Mouse (Mus musculus) hindbrain, embryonic 11.5 days (tissue): ENCODE measurements around the gene Pard6a. TPM values are rescaled to one million over a fixed set of nuclear protein-coding genes. Genes with fewer than 3 reads are reported as not detected.
A peak's percentile ranks its signal among the peaks of the same experiment; 100 is the strongest.

Experiments
- ATAC-seq: fragments of 200-750 bp; cut with Nextera tagmentation; 2 replicates; pipeline ENCODE4 v1.8.0; 2017; ENCODE audit warnings: mild to moderate bottlenecking, moderate TSS enrichment, moderate library complexity; ENCODE audit not compliant: low FRiP score
- DNase-seq: peaks from one replicate; pipeline ENCODE4 v3.0.0-alpha.2; 2015; ENCODE audit warnings: low spot score
- H3K27ac ChIP-seq: fragments of 300-500 bp; sonication (generic); 2 replicates; pipeline ENCODE4 v1.5.1; 2014; ENCODE audit warnings: mild to moderate bottlenecking, low read depth, low read length
- H3K27me3 ChIP-seq: fragments of 300-500 bp; sonication (generic); 2 replicates; pipeline ENCODE4 v1.6.1; 2014; ENCODE audit warnings: mild to moderate bottlenecking, low read length, moderate library complexity, mixed read lengths; ENCODE audit not compliant: control insufficient read depth, insufficient read depth
- H3K36me3 ChIP-seq: fragments of 300-500 bp; sonication (generic); 2 replicates; pipeline ENCODE4 v1.6.1; 2014; ENCODE audit warnings: mild to moderate bottlenecking, low read length, moderate library complexity, mixed read lengths; ENCODE audit not compliant: control insufficient read depth, insufficient read depth
- H3K4me1 ChIP-seq: fragments of 300-500 bp; sonication (generic); replicated peaks from 2 replicates; pipeline ENCODE4 v1.6.1; 2014; ENCODE audit warnings: low read length, mixed read lengths; ENCODE audit not compliant: control insufficient read depth, insufficient read depth
- H3K4me2 ChIP-seq: fragments of 300-500 bp; sonication (generic); replicated peaks from 2 replicates; pipeline ENCODE4 v1.6.1; 2014; ENCODE audit warnings: mild to moderate bottlenecking, low read depth, low read length
- H3K4me3 ChIP-seq: fragments of 300-500 bp; sonication (generic); 2 replicates; pipeline ENCODE4 v1.5.1; 2014; ENCODE audit warnings: low read depth, low read length
- H3K9ac ChIP-seq: fragments of 300-500 bp; sonication (generic); 2 replicates; pipeline ENCODE4 v1.6.1; 2014; ENCODE audit warnings: low read depth, low read length
- H3K9me3 ChIP-seq: fragments of 300-500 bp; sonication (generic); 2 replicates; pipeline ENCODE4 v1.6.1; 2016; ENCODE audit warnings: low read length; ENCODE audit not compliant: control insufficient read depth
- WGBS: fragments of 180-500 bp; shearing (Covaris S2); extraction: QIAGEN DNeasy Blood & Tissue Kit; methylation state at CpG from one replicate; pipeline ENCODE4 v1.1.7; 2014; 5-methylcytosine and 5-hydroxymethylcytosine counted together
- polyA plus RNA-seq: library from polyadenylated mRNA; unstranded; fragments of >200 nt; fragmentation: Nextera tagmentation; extraction: Ambion mirVana; gene quantifications from 2 replicates; pipeline ENCODE4 v1.2.1, GENCODE M21; 2014

Gene Pard6a
- polyA plus RNA-seq, 1 experiment from 2014 or later: 25.9 TPM

DNA sequence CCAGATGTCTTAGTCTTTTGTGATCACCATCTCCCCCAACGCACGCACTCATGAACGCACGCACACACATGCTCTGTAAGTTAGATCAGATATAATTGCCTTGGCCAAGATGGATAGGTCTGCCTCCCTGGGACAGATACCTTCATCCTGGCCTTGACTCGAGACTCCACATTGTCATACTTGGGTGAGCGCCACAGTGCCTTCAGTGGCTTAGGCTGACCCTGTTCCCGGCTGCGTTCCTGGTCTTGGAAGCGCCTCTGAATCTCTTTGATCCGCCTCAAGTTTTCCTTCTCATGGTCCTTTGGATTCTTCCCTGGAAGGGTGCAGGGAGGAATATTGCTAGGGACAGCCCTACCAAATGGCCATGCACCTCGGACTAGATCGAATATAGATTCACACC, 5.5 kb downstream of the Pard6a start:
- no peaks in the 10 kb centered on the region for H3K27me3 ChIP-seq
- 80% methylated on average over 12 of the region's 12 CpGs for WGBS
- H3K9me3 ChIP-seq: no peaks in the 10 kb centered on the region
- no peaks in the 10 kb centered on the region; the same call in 1 of the 2 replicates for H3K4me1 ChIP-seq
- H3K4me2 ChIP-seq: peak overlapping the region; percentile 90; the same call in 1 of the 2 replicates
- no peak overlapping the region for H3K9ac ChIP-seq
- H3K4me3 ChIP-seq: peak overlapping the region; percentile 67; the same call in 1 of the 2 replicates
- DNase-seq (no peak), ATAC-seq (no peak)
- H3K36me3 ChIP-seq: no peaks in the 10 kb centered on the region
- H3K27ac ChIP-seq: no peak overlapping the region

DNA sequence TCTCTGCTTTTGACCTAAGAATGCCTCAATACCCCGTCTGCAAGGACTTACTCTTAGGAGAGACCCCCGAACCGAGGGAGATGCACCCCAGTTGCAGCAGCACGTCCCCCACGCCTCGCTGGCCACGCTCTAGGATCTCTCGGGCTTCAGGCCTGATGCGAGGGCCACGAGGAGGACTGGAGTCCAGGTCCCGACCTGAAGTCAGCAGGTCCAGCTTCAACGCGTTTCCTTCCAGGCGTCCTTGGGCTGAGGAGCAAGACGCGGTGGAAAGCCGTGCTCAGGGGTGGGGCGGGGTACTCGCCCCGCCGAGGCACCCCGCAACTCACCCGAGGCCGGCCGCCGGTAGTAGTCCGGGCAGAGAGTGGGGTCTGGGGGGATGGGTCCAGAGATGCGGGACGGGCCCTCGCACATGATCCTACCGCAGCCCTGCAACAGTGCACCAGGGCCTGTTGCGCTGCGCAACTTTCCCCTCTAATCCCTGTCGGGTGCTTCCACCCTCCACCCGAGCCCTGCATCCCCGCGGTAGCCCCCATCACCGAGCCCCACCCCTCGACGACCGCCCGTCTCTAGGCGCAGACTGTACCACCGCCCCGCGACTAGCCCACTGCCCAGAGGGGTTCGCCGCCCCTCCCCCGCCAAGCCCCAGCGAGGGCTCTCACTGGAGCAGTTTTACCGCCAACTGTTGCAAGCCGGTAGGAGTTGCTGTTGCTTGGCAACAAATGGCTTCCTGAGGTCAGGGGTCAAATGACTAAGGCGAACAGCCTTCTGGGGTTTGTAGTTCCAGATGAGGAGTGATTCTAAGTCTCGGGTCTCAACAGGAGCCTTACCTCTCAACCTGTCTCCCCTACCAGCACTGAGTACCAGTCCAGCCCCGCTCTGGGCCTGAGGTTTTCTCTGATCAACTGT, 6.8 kb downstream of the Pard6a start, which contains the start of the genes 4933405L10Rik and Enkd1:
TSS of gene 4933405L10Rik (plus strand) at position 158 of the 906 bp plus-strand sequence.
TSS of gene Enkd1 (minus strand) at position 713 of the 906 bp plus-strand sequence.
- WGBS: 1% methylated on average over 55 of the region's 55 CpGs
- H3K4me2 ChIP-seq: peak within 1 kb of the TSS; percentile 90
- no peaks in the 10 kb centered on the region; the same call in 1 of the 2 replicates for H3K4me1 ChIP-seq
- no peaks in the 10 kb centered on the region for H3K9me3 ChIP-seq
- peak; percentile 95 for DNase-seq
- H3K9ac ChIP-seq: peak within 1 kb of the TSS; percentile 70
- H3K4me3 ChIP-seq: peak within 1 kb of the TSS; percentile 67
- H3K27me3 ChIP-seq: no peaks in the 10 kb centered on the region
- ATAC-seq: peak; percentile 90
- no peaks in the 10 kb centered on the region for H3K36me3 ChIP-seq
- 0 out of 2 replicates have a peak within 1 kb of the TSS, but pooled peaks have one; percentile 24 for H3K27ac ChIP-seq

DNA sequence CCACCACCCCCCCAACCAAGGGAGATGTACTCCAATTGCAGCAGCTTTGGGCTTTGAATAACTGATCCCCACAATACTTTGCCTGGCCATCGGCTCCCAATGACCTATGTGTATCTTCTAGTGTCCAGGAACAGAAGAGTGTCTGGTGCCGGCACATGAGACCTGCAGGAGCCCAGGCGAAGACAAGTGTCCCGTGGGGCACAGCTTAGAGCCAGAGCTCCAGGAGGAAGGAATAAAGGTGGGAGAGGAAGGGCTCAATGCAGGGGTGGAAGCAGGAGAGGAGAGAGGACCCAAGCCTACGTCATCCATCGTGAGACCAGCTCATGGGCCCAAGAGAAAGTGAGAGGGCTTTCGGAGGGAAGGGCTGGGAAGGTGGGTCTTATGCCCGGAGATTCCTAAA, 7.7 kb downstream of the Pard6a start:
- no peak overlapping the region for H3K4me2 ChIP-seq
- H3K27me3 ChIP-seq: no peaks in the 10 kb centered on the region
- H3K27ac ChIP-seq: no peak overlapping the region
- ATAC-seq (no peak), DNase-seq (no peak)
- H3K36me3 ChIP-seq: no peaks in the 10 kb centered on the region
- no peaks in the 10 kb centered on the region for H3K9me3 ChIP-seq
- WGBS: 95% methylated on average over 8 of the region's 8 CpGs
- H3K9ac ChIP-seq: no peak overlapping the region
- no peaks in the 10 kb centered on the region; the same call in 1 of the 2 replicates for H3K4me1 ChIP-seq
- H3K4me3 ChIP-seq: no peak overlapping the region

DNA sequence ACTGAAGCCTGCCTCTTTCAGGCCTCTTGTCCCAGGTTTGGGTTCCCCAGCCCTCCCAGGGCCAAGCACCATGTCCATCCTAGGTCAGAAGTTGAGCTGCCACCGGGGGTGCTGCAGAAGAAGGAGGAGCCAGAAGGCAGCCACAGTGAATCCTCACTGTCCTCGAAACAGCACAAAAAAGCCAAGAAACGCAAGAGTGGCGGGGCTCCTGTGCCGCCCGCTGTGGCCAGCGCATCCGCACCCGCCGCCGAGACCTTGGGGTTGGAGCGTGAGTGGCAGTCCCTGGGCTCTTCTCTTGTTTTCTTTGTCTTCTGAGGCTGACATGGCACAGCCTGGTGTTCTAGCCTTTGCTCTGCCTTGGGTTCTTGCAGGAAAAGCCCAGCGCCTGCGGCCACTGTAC, 8.4 kb downstream of the Pard6a start:
- no peak overlapping the region for H3K4me3 ChIP-seq
- no peaks in the 10 kb centered on the region for H3K27me3 ChIP-seq
- DNase-seq: no peak
- H3K9me3 ChIP-seq: no peaks in the 10 kb centered on the region
- H3K4me2 ChIP-seq: no peak overlapping the region
- H3K36me3 ChIP-seq: no peaks in the 10 kb centered on the region
- H3K27ac ChIP-seq: no peak overlapping the region
- no peak overlapping the region for H3K9ac ChIP-seq
- no peaks in the 10 kb centered on the region; the same call in 1 of the 2 replicates for H3K4me1 ChIP-seq
- WGBS: 63% methylated on average over 14 of the region's 14 CpGs
- no peak for ATAC-seq

DNA sequence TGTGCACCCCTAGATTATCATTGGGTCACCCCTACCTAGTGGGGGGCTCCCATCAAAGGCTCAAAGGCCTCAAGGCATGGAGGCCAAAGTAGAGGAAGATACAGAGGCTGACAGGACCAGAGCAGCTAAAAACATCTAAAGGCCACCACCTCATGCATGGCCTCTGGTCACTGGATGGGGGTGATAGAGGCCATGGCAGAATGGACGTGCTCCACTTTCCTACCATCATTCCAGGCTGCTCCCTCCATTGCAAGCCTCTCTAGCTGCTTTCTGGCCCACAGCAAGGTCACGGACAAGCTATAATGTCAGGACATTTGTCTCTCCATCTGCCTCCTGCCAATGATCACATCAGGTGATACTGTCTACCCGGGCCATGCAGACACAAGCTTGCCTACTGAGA, 11.3 kb downstream of the Pard6a start:
- Histone ChIP-seq H3K36me3 (0 out of 2 replicates have a peak, but pooled peaks cover 2% of the 10 kb centered on the region), H3K4me1 (no peaks in the 10 kb centered on the region; the same call in 1 of the 2 replicates), H3K4me2 (no peak overlapping the region), H3K9ac (no peak overlapping the region), H3K4me3 (no peak overlapping the region), H3K27ac (no peak overlapping the region), H3K27me3 (no peaks in the 10 kb centered on the region), H3K9me3 (no peaks in the 10 kb centered on the region)
- DNase-seq: no peak
- no peak for ATAC-seq
- WGBS: 84% methylated on average over 3 of the region's 3 CpGs

DNA sequence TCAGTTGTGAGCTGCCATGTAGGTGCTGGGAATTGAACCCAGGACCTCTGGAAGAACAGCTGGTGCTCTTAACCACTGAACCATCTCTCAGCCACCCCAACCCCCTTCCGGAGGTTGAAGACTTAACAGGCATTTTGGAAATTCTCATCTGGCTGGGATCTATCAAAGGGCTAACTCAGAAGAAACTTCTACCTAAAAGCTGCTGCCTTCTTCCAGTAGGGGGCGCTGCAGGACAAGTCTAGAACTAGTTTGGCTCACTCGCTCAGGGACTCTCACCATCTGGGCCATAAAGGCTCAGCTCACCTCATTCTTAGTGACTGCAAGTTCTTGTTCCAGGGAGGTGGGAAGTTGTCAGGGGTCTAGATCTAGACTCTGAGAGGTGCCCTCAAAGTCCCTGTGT, 13.2 kb downstream of the Pard6a start:
- Histone ChIP-seq H3K4me2 (no peak overlapping the region), H3K9me3 (no peaks in the 10 kb centered on the region), H3K9ac (no peak overlapping the region), H3K27me3 (no peaks in the 10 kb centered on the region), H3K4me1 (no peaks in the 10 kb centered on the region), H3K4me3 (no peak overlapping the region), H3K27ac (no peak overlapping the region), H3K36me3 (0 out of 2 replicates have a peak, but pooled peaks cover 2% of the 10 kb centered on the region)
- ATAC-seq (peak; percentile 43), DNase-seq (peak; percentile 93)
- 5% methylated on average over 3 of the region's 3 CpGs for WGBS

DNA sequence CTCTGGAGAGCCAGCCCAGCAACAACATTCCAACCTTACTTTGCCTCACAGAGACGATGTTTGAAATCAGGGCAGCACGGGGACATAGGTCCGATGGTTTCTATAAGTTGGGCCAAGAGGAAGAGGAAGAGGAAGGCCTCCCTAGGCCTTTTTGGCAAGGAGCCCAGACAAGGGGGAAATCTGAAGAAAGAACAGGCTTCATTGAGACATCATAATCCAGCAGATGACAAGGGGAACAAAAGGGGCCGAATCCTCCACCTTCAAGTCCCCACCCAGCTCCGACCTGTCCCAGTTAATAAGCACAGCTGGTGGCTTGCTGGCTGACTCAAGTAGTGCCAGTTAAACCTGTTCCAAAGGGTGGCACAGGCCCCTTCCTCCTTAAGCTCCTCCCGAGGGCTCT, 14.1 kb downstream of the Pard6a start:
- DNase-seq: no peak
- no peaks in the 10 kb centered on the region for H3K9me3 ChIP-seq
- no peaks in the 10 kb centered on the region for H3K4me1 ChIP-seq
- H3K4me2 ChIP-seq: no peak overlapping the region
- H3K4me3 ChIP-seq: no peak overlapping the region
- no peaks in the 10 kb centered on the region for H3K27me3 ChIP-seq
- whole genome bisulfite sequencing: 82% methylated on average over 6 of the region's 6 CpGs
- 0 out of 2 replicates have a peak, but pooled peaks cover 2% of the 10 kb centered on the region for H3K36me3 ChIP-seq
- no peak overlapping the region for H3K9ac ChIP-seq
- no peak overlapping the region for H3K27ac ChIP-seq
- ATAC-seq: no peak

DNA sequence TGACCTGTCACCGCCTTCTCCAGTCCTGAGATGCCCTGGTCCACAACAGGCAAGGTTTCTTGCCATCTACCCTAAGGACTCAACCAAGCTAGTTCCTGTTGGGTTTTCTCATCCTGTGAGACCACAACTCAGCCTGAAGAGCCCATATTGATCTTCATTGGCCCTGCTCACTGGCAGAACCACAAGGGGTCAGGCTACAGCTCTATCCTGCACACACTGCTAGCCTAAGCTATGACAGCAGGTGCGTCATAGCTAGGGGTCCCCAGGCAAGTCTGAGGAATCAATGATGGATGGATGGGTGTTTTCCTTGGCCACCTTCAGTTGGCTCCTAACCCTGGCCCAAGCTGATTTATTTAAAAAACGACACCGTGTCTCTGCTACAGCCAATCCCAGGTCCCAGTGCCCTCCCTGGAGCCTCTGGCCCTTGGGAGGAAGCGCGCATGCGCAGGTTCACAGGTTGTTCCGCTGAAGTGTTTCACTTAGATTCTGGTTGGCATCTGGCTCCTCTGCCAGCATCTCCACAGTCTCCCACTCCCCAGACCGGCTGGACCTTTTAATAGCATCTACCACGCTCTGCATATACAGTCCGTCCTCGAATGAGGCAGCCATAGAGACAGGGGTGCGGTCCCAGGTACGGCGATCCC, 15.5 kb downstream of the Pard6a start:
- Histone ChIP-seq H3K36me3 (0 out of 2 replicates have a peak, but pooled peaks cover 2% of the 10 kb centered on the region), H3K4me2 (no peak overlapping the region), H3K27ac (no peak overlapping the region), H3K4me1 (no peaks in the 10 kb centered on the region), H3K27me3 (no peaks in the 10 kb centered on the region), H3K9ac (no peak overlapping the region), H3K4me3 (no peak overlapping the region), H3K9me3 (no peaks in the 10 kb centered on the region)
- ATAC-seq: no peak
- no peak for DNase-seq
- 93% methylated on average over 15 of the region's 15 CpGs for WGBS
